ENCODE assay signal across 23 mouse cellular contexts in genomic region chr10:66683160-66683559, GRCm38 (mm10).
"Had no signal": no experiment of that assay in that cellular context is flagged by ENCODE, and none has a peak within 500 bp of the region (broad histone marks: within the 10 kb centered on the region; RNA-seq: fewer than 3 reads in every experiment).

No protein-coding gene starts in this region.

- H3K27me3 ChIP-seq: heart, embryonic 12.5 days; hindbrain, embryonic 13.5 days; hindbrain, embryonic 15.5 days; kidney, embryonic 15.5 days; limb, embryonic 13.5 days had no signal

- H3K9ac ChIP-seq: heart, embryonic 12.5 days; hindbrain, embryonic 13.5 days; hindbrain, embryonic 15.5 days; kidney, embryonic 15.5 days; limb, embryonic 13.5 days had no signal

- DNase-seq: gastrocnemius, adult 2 months; gastrocnemius, postnatal 10 days; gastrocnemius, postnatal 25 days; heart, adult 18-20 months; heart, postnatal 10 days; heart, postnatal 4 days; kidney, adult 11 months; kidney, adult 2 months; kidney, adult 9 months; kidney, postnatal 14 days; kidney, postnatal 36 days; layer of hippocampus, adult 9-11 months; layer of hippocampus, postnatal 36 days; left cerebral cortex, postnatal 4 days had no signal

- H3K9me3 ChIP-seq: hindbrain, embryonic 15.5 days had no signal

- ATAC-seq: hindbrain, postnatal 0 days; intestine, embryonic 16.5 days had no signal

- H3K4me3 ChIP-seq: gastrocnemius, adult 2 months; heart, embryonic 10.5 days; heart, embryonic 12.5 days; hindbrain, embryonic 13.5 days; hindbrain, embryonic 15.5 days; kidney, embryonic 15.5 days; limb, embryonic 13.5 days had no signal

- H3K4me1 ChIP-seq: heart, embryonic 10.5 days; heart, embryonic 12.5 days; hindbrain, embryonic 13.5 days; hindbrain, embryonic 15.5 days; kidney, embryonic 15.5 days; limb, embryonic 13.5 days had no signal

- H3K4me2 ChIP-seq: heart, embryonic 12.5 days; hindbrain, embryonic 13.5 days; hindbrain, embryonic 15.5 days; kidney, embryonic 15.5 days; limb, embryonic 13.5 days had no signal

- H3K27ac ChIP-seq: gastrocnemius, adult 2 months; heart, embryonic 10.5 days; hindbrain, embryonic 13.5 days; hindbrain, embryonic 15.5 days; hindbrain, postnatal 0 days; kidney, embryonic 15.5 days; kidney, postnatal 0 days; limb, embryonic 13.5 days had no signal

- H3K36me3 ChIP-seq: heart, embryonic 10.5 days; heart, embryonic 12.5 days; hindbrain, embryonic 13.5 days; hindbrain, embryonic 15.5 days; kidney, embryonic 15.5 days; limb, embryonic 13.5 days had no signal
